Mouse (Mus musculus): ENCODE results near the gene Fam183b.

GRCm38 (mm10) chr11:58782480-58783089 is 19.2 kb downstream of the Fam183b start, which contains the start of gene Olfr314:
- no peak for TF ChIP-seq CTCF (IDR thresholded peaks at IDR 0.05)
- no peak for TF ChIP-seq EP300 (IDR thresholded peaks at IDR 0.05; ENCODE audit: insufficient read depth, low read depth, low read length)
- TF ChIP-seq POLR2A (IDR thresholded peaks at IDR 0.05; ENCODE audit: insufficient read depth, low read depth, low read length): no peak

Data from heart, adult 2 months (tissue).